Mouse (Mus musculus) ES-Bruce4 (cell line): ENCODE results near the gene Unc119b.
"Not testable (repeated sequence)": the region's sequence is repeated elsewhere in the genome, so short reads cannot be mapped to it uniquely, and the experiment has no call there.

Experiments used
- CTCF ChIP-seq: IDR thresholded peaks from one replicate; pipeline ENCODE4 v1.8.1; 2011; ENCODE audit warnings: low read depth, low read length
- EP300 ChIP-seq: IDR thresholded peaks from 2 replicates; pipeline ENCODE4 v1.6.1; 2011; ENCODE audit warnings: low read depth, low read length; ENCODE audit not compliant: insufficient read depth
- POLR2A ChIP-seq: IDR thresholded peaks from one replicate; pipeline ENCODE4 v1.8.1; 2011; ENCODE audit warnings: low read length; ENCODE audit not compliant: insufficient read depth

DNA sequence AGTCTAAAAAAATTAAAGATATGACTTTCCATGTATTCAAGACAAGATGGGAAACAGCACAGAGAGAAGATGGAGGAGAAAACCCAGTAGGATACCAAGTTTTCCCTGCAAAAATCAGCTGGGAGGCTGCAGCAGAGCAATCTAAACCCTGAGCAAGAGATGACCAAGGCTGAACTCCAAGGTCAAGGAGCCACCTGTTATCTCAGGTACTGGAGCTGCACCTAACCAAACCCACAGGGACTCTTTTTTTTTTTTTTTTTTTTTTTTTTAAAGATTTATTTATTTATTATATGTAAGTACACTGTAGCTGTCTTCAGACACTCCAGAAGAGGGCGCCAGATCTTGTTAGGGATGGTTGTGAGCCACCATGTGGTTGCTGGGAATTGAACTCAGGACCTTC lies 14.1 kb upstream of the Unc119b start:
- not testable (repeated sequence) for TF ChIP-seq POLR2A, CTCF, EP300
